Mouse (Mus musculus) heart, postnatal 0 days (tissue): Measurements from ENCODE around the gene Tbl1xr1. TPM values are rescaled to one million over a fixed set of nuclear protein-coding genes. Genes with fewer than 3 reads are reported as not detected.

Experiments used
- ATAC-seq: fragments of 200-750 bp; cut with Nextera tagmentation; 2 replicates; pipeline ENCODE4 v1.8.0; 2017; ENCODE audit warnings: low read depth, moderate number of reproducible peaks, moderate library complexity; ENCODE audit not compliant: insufficient read depth
- DNase-seq: peaks from one replicate; pipeline ENCODE4 v3.0.0-alpha.2; 2016; ENCODE audit warnings: low spot score
- H3K27ac ChIP-seq: fragments of 300-500 bp; sonication (generic); 2 replicates; pipeline ENCODE4 v1.5.1; 2014; ENCODE audit warnings: low read depth, mild to moderate bottlenecking
- H3K27me3 ChIP-seq: fragments of 300-500 bp; sonication (generic); 2 replicates; pipeline ENCODE4 v1.6.1; 2014; ENCODE audit warnings: low read length, mixed read lengths; ENCODE audit not compliant: control insufficient read depth, insufficient read depth
- H3K36me3 ChIP-seq: fragments of 300-500 bp; sonication (generic); replicated peaks from 2 replicates; pipeline ENCODE4 v1.6.1; 2014; ENCODE audit warnings: low read length, mixed read lengths; ENCODE audit not compliant: control insufficient read depth, insufficient read depth
- H3K4me1 ChIP-seq: fragments of 300-500 bp; sonication (generic); 2 replicates; pipeline ENCODE4 v1.6.1; 2014; ENCODE audit warnings: antibody characterized with exemption; ENCODE audit not compliant: control insufficient read depth, insufficient read depth
- H3K4me2 ChIP-seq: fragments of 300-500 bp; sonication (generic); 2 replicates; pipeline ENCODE4 v1.6.1; 2014; ENCODE audit warnings: low read depth, mild to moderate bottlenecking, low read length, moderate library complexity
- H3K4me3 ChIP-seq: fragments of 300-500 bp; sonication (generic); 2 replicates; pipeline ENCODE4 v1.5.1; 2014; ENCODE audit warnings: low read depth, low read length
- H3K9ac ChIP-seq: fragments of 300-500 bp; sonication (generic); replicated peaks from 2 replicates; pipeline ENCODE4 v1.6.1; 2014; ENCODE audit warnings: low read depth, low read length, mixed read lengths
- H3K9me3 ChIP-seq: fragments of 300-500 bp; sonication (generic); replicated peaks from 2 replicates; pipeline ENCODE4 v1.6.1; 2016; ENCODE audit warnings: low read length; ENCODE audit not compliant: control insufficient read depth
- CTCF ChIP-seq: IDR thresholded peaks from 2 replicates; pipeline ENCODE4 v1.5.1; 2016; ENCODE audit warnings: antibody characterized with exemption, control low read depth, low read depth
- EP300 ChIP-seq: IDR thresholded peaks from 2 replicates; pipeline ENCODE4 v1.6.1; 2016; ENCODE audit warnings: antibody characterized with exemption, low read depth
- WGBS: fragments of 180-500 bp; shearing (Covaris S2); extraction: QIAGEN DNeasy Blood & Tissue Kit; methylation state at CpG from one replicate; pipeline ENCODE4 v1.1.7; 2014; 5-methylcytosine and 5-hydroxymethylcytosine counted together
- polyA plus RNA-seq: library from polyadenylated mRNA; unstranded; fragments of >200 nt; fragmentation: Nextera tagmentation; extraction: Ambion mirVana; gene quantifications from 2 replicates; pipeline ENCODE4 v1.2.1, GENCODE M21; 2015
- total RNA-seq: library from RNA; depleted of rRNA; stranded (reverse); fragments of >200 nt; gene quantifications from 2 replicates; pipeline ENCODE4 v1.2.3, GENCODE M21; 2014; ENCODE audit warnings: low replicate concordance

Gene Tbl1xr1
- total and polyA plus RNA-seq, 2 experiments from 2014 or later = 7.7 to 17.2 TPM

DNA sequence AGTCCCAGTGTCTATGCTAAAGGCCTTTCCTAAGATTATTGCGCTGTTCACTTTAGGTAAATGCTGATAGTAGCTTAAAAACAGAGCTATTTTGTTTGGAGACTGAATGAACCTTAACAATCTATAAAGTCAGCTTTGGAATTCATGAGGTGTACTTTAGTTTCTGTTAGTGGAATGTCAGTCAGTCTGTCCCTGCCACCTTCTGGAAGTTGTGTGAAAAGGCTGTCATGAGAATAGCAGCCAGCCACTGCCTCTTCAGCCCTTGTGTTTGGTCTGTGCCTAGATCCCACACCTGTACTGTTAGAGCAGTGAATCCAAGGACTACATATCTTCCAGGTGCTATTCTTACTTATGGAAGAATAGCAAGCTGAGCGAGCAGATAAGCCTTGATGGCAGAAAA lies 67.8 kb downstream of the Tbl1xr1 start:
- H3K4me2 ChIP-seq = no peak overlapping the region
- WGBS = 69% methylated on average over 2 of the region's 2 CpGs
- peaks cover 6% of the 10 kb centered on the region for H3K4me1 ChIP-seq
- TF ChIP-seq EP300 (no peak), CTCF (peak; percentile 65)
- ATAC-seq = no peak
- no peak overlapping the region for H3K27ac ChIP-seq
- H3K27me3 ChIP-seq = no peaks in the 10 kb centered on the region
- no peak overlapping the region for H3K9ac ChIP-seq
- no peak overlapping the region for H3K4me3 ChIP-seq
- H3K9me3 ChIP-seq = no peaks in the 10 kb centered on the region
- DNase-seq = peak; percentile 29
- no peaks in the 10 kb centered on the region for H3K36me3 ChIP-seq

- TF ChIP-seq EP300 (no peak), CTCF (peak; percentile 47)
- Histone ChIP-seq H3K4me2 (no peak overlapping the region), H3K36me3 (no peaks in the 10 kb centered on the region), H3K27me3 (no peaks in the 10 kb centered on the region), H3K9ac (no peak overlapping the region), H3K9me3 (no peaks in the 10 kb centered on the region), H3K4me3 (no peak overlapping the region), H3K4me1 (peaks cover 3% of the 10 kb centered on the region; the same call in 1 of the 2 replicates), H3K27ac (no peak overlapping the region)
- ATAC-seq (no peak), DNase-seq (no peak)
- WGBS = 71% methylated on average over 1 of the region's 1 CpGs
Measured at GRCm38 (mm10) chr3:22147433-22147927, 71.0 kb downstream of the Tbl1xr1 start.

DNA sequence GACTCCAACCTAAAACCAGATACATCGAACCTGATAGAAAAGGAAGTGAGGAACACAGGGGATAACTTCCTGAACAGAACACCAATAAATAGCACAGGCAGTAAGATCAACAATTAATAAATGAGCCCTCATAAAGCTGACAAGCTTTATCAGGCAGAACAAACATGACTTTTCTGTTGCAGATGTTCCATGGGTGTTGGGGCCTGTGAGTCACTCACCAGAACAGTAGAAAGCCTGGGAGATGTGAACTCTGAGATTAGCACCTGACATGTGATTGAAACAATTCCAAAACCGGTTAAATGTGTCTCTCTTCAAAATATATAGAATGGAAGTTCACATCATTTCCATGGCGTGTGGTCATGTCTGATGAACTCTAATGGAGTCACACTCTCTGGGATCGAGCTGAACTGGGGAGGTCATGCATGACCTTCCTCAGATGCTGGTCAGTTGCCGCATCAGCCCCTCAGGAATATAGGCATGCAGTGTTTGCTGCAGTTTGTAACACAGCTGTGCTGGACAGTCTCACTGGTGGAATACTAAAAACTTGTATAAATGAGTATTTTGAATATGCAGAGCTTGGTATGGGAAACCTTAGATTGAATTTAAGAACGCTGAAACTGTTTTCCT lies 72.0 kb downstream of the Tbl1xr1 start:
- ATAC-seq (no peak), DNase-seq (no peak)
- H3K27ac ChIP-seq = no peak overlapping the region
- H3K36me3 ChIP-seq = no peaks in the 10 kb centered on the region
- no peaks in the 10 kb centered on the region for H3K27me3 ChIP-seq
- WGBS = 75% methylated on average over 6 of the region's 6 CpGs
- H3K4me1 ChIP-seq = peaks cover 3% of the 10 kb centered on the region; the same call in 1 of the 2 replicates
- no peaks in the 10 kb centered on the region for H3K9me3 ChIP-seq
- H3K4me3 ChIP-seq = no peak overlapping the region
- H3K9ac ChIP-seq = no peak overlapping the region
- TF ChIP-seq CTCF (no peak), EP300 (no peak)
- no peak overlapping the region for H3K4me2 ChIP-seq

- ATAC-seq (no peak), DNase-seq (no peak)
- no peak overlapping the region for H3K27ac ChIP-seq
- H3K9me3 ChIP-seq = no peaks in the 10 kb centered on the region
- no peaks in the 10 kb centered on the region for H3K27me3 ChIP-seq
- TF ChIP-seq CTCF = no peak
- TF ChIP-seq EP300 = no peak
- H3K4me3 ChIP-seq = no peak overlapping the region
- no peaks in the 10 kb centered on the region for H3K4me1 ChIP-seq
- no peaks in the 10 kb centered on the region for H3K36me3 ChIP-seq
- no peak overlapping the region for H3K9ac ChIP-seq
- no peak overlapping the region for H3K4me2 ChIP-seq
- WGBS = 74% methylated on average over 5 of the region's 5 CpGs
Measured at GRCm38 (mm10) chr3:22150872-22151530, 74.5 kb downstream of the Tbl1xr1 start.

GRCm38 (mm10) chr3:22152773-22153172 lies 76.3 kb downstream of the Tbl1xr1 start:
- DNase-seq (no peak), ATAC-seq (no peak)
- TF ChIP-seq CTCF (no peak), EP300 (no peak)
- no peak overlapping the region for H3K4me3 ChIP-seq
- H3K9ac ChIP-seq = no peak overlapping the region
- no peaks in the 10 kb centered on the region for H3K27me3 ChIP-seq
- H3K27ac ChIP-seq = no peak overlapping the region
- WGBS = 85% methylated on average over 1 of the region's 1 CpGs
- H3K9me3 ChIP-seq = no peaks in the 10 kb centered on the region
- H3K4me1 ChIP-seq = no peaks in the 10 kb centered on the region
- H3K36me3 ChIP-seq = no peaks in the 10 kb centered on the region
- H3K4me2 ChIP-seq = no peak overlapping the region
